Mouse (Mus musculus) heart, adult 2 months (tissue): ENCODE measurements at regions not wholly inside any gene's neighbourhood (a gene's known extent, or its start where the extent isn't known, plus 50 kb on each side); places are given as distances from the start of the nearest gene placed in this dataset.

Experiments used
- DNase-seq, 2 experiments: peaks; one replicate each; pipeline ENCODE4 v3.0.0; 2021
- H3K27ac ChIP-seq: fragments of 200-600 bp; 2 replicates; pipeline ENCODE4 v1.8.1; 2022
- H3K27me3 ChIP-seq: fragments of 200-500 bp; 2 replicates; pipeline ENCODE4 v1.6.1; 2012; ENCODE audit warnings: mild to moderate bottlenecking, low read length, inconsistent platforms, mixed read lengths; ENCODE audit not compliant: control insufficient read depth, insufficient read depth
- H3K36me3 ChIP-seq: fragments of 200-500 bp; 2 replicates; pipeline ENCODE4 v1.6.1; 2012; ENCODE audit warnings: low read length, inconsistent platforms; ENCODE audit not compliant: control insufficient read depth, insufficient read depth
- H3K4me1 ChIP-seq: fragments of 200-500 bp; 2 replicates; pipeline ENCODE4 v1.6.1; 2011; ENCODE audit warnings: low read length; ENCODE audit not compliant: control insufficient read depth, insufficient read depth
- H3K4me3 ChIP-seq: fragments of 200-600 bp; 2 replicates; pipeline ENCODE4 v1.8.1; 2022
- H3K79me2 ChIP-seq: fragments of 200-500 bp; replicated peaks from 2 replicates; pipeline ENCODE4 v1.6.1; 2012; ENCODE audit warnings: mild to moderate bottlenecking, inconsistent platforms, low read length, moderate library complexity, mixed read lengths; ENCODE audit not compliant: control insufficient read depth, insufficient read depth
- H3K9ac ChIP-seq: fragments of 200-500 bp; 2 replicates; pipeline ENCODE4 v1.6.1; 2012; ENCODE audit warnings: low read depth, mild to moderate bottlenecking, control low read depth, inconsistent platforms, low read length, mixed read lengths
- CTCF ChIP-seq: fragments of 200-600 bp; IDR thresholded peaks from 2 replicates; pipeline ENCODE4 v1.8.1; 2022; ENCODE audit warnings: antibody characterized with exemption, mild to moderate bottlenecking, moderate library complexity
- EP300 ChIP-seq: fragments of 200-500 bp; IDR thresholded peaks from 2 replicates; pipeline ENCODE4 v1.6.1; 2011; ENCODE audit warnings: low read depth, low read length, control low read depth; ENCODE audit not compliant: insufficient read depth
- POLR2A ChIP-seq: fragments of 200-500 bp; IDR thresholded peaks from 2 replicates; pipeline ENCODE4 v1.6.1; 2011; ENCODE audit warnings: mild to moderate bottlenecking, low read depth, low read length, control low read depth; ENCODE audit not compliant: insufficient read depth
- WGBS: fragments of 180-500 bp; shearing (Covaris S2); methylation state at CpG from one replicate; pipeline ENCODE4 v1.1.7; 2018; 5-methylcytosine and 5-hydroxymethylcytosine counted together
- intact Hi-C: fragments of 180-260 bp; cut with DNase I; formaldehyde crosslinking; loops from one replicate; pipeline ENCODE4 v1.15.1; 2025

GRCm38 (mm10) chr6:133963264-133963663 lies 72.2 kb upstream of the Etv6 start:
- intact Hi-C loops: loop anchor here (5.0 to 10.0 kb wide), 2 partner anchors 279 to 652 kb away; no protein-coding TSS in a partner anchor
- 59% methylated on average over 6 of the region's 6 CpGs for WGBS
- no peak for DNase-seq
- Histone ChIP-seq H3K79me2 (no peaks in the 10 kb centered on the region), H3K36me3 (no peaks in the 10 kb centered on the region), H3K27me3 (no peaks in the 10 kb centered on the region), H3K4me3 (no peak overlapping the region), H3K27ac (no peak overlapping the region), H3K4me1 (peaks cover 5% of the 10 kb centered on the region), H3K9ac (no peak overlapping the region)
- TF ChIP-seq EP300: no peak
- no peak for TF ChIP-seq POLR2A
- no peak for TF ChIP-seq CTCF

GRCm38 (mm10) chr6:133967286-133967685 lies 68.2 kb upstream of the Etv6 start:
- 56% methylated on average over 3 of the region's 3 CpGs for WGBS

GRCm38 (mm10) chr6:133972054-133972705 lies 63.3 kb upstream of the Etv6 start:
- peaks cover 1% of the 10 kb centered on the region; the same call in 1 of the 2 replicates for H3K4me1 ChIP-seq
- WGBS: 84% methylated on average over 6 of the region's 6 CpGs
- no peak for TF ChIP-seq EP300
- no peaks in the 10 kb centered on the region for H3K36me3 ChIP-seq
- H3K9ac ChIP-seq: no peak overlapping the region
- H3K4me3 ChIP-seq: no peak overlapping the region
- H3K27me3 ChIP-seq: no peaks in the 10 kb centered on the region
- intact Hi-C loops: no loop called here
- H3K79me2 ChIP-seq: no peaks in the 10 kb centered on the region
- no peak overlapping the region for H3K27ac ChIP-seq
- DNase-seq: no peak

More at GRCm38 (mm10) chr6:133967286-133967685, 68.2 kb upstream of the Etv6 start:
- Histone ChIP-seq H3K36me3 (no peaks in the 10 kb centered on the region), H3K9ac (no peak overlapping the region), H3K4me1 (peaks cover 4% of the 10 kb centered on the region), H3K27me3 (no peaks in the 10 kb centered on the region), H3K79me2 (no peaks in the 10 kb centered on the region), H3K4me3 (no peak overlapping the region), H3K27ac (no peak overlapping the region)
- TF ChIP-seq EP300: no peak
- no peak for TF ChIP-seq CTCF
- no peak for TF ChIP-seq POLR2A
- intact Hi-C loops: loop anchor here (10.0 kb wide), 1 partner anchor 648 kb away; no protein-coding TSS in a partner anchor
- no peak for DNase-seq

GRCm38 (mm10) chr6:133973205-133973838 lies 62.2 kb upstream of the Etv6 start:
- Histone ChIP-seq H3K27ac (no peak overlapping the region), H3K4me1 (no peaks in the 10 kb centered on the region), H3K36me3 (no peaks in the 10 kb centered on the region), H3K9ac (no peak overlapping the region), H3K27me3 (no peaks in the 10 kb centered on the region), H3K79me2 (no peaks in the 10 kb centered on the region), H3K4me3 (no peak overlapping the region)
- intact Hi-C loops: no loop called here
- WGBS: 85% methylated on average over 7 of the region's 7 CpGs
- DNase-seq: no peak
- TF ChIP-seq POLR2A: no peak
- no peak for TF ChIP-seq EP300
- no peak for TF ChIP-seq CTCF

GRCm38 (mm10) chr6:133975951-133976350 lies 59.5 kb upstream of the Etv6 start:
- WGBS: 82% methylated on average over 1 of the region's 1 CpGs
- Histone ChIP-seq H3K36me3 (no peaks in the 10 kb centered on the region), H3K27ac (no peak overlapping the region), H3K27me3 (0 out of 2 replicates have a peak, but pooled peaks cover 2% of the 10 kb centered on the region), H3K9ac (no peak overlapping the region), H3K4me3 (no peak overlapping the region), H3K4me1 (no peaks in the 10 kb centered on the region), H3K79me2 (no peaks in the 10 kb centered on the region)
- intact Hi-C loops: no loop called here
- DNase-seq: no peak
- no peak for TF ChIP-seq EP300
- no peak for TF ChIP-seq CTCF
- TF ChIP-seq POLR2A: no peak

- Histone ChIP-seq H3K4me1 (no peaks in the 10 kb centered on the region), H3K4me3 (no peak overlapping the region), H3K27ac (no peak overlapping the region), H3K9ac (no peak overlapping the region), H3K79me2 (no peaks in the 10 kb centered on the region), H3K36me3 (no peaks in the 10 kb centered on the region), H3K27me3 (0 out of 2 replicates have a peak, but pooled peaks cover 2% of the 10 kb centered on the region)
- intact Hi-C loops: no loop called here
- WGBS: 66% methylated on average over 6 of the region's 6 CpGs
- no peak for TF ChIP-seq CTCF
- no peak for TF ChIP-seq POLR2A
- TF ChIP-seq EP300: no peak
- no peak for DNase-seq
These were observed 58.6 kb upstream of the Etv6 start for GRCm38 (mm10) chr6:133976854-133977253.
